Mouse (Mus musculus) spleen, embryonic (tissue): Measurements from ENCODE around the gene Caskin1.

ENCODE experiments used
- CTCF ChIA-PET: fragments of 350-600 bp; sonication (Branson Sonifier 250); formaldehyde crosslinking; loops from one replicate; lab custom pipeline; 2022; lab: Charles Lee

The Caskin1 gene

DNA sequence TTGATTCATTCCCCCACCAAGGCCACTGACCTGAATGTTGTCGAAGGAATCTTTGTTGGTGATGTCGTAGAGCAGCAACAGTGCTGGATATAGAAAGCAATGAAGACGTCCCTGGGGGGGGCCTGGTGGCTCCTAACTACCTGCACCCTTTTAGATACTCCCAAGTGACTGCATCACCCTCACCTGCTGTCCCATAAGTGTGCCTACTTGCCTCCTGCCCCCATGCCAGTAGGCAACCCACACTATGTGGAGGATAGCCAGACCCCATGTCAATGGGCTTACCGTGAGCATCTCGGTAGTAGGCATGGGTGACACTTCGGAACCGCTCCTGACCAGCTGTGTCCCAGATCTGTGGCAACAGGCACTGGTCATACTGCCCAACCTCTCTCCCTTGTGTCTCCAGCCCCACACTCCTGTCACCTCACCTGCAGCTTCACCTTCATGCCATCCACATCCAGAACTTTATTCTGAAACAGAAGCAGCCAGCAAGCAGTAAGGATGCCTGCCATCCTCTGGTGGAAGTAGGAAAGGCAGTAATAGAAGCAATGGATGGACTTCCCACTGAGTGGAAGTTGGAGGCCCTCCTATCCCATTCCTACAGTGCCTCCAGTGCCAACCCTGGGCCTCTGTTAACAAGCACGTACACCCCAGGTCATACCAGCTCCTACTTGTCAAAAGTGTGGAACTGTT is 42.1 kb downstream of the Caskin1 start:
- CTCF ChIA-PET = interaction anchor here (1.1 kb wide), 1 partner anchor 10 kb away, joined by 3 read pairs; no protein-coding TSS in a partner anchor

DNA sequence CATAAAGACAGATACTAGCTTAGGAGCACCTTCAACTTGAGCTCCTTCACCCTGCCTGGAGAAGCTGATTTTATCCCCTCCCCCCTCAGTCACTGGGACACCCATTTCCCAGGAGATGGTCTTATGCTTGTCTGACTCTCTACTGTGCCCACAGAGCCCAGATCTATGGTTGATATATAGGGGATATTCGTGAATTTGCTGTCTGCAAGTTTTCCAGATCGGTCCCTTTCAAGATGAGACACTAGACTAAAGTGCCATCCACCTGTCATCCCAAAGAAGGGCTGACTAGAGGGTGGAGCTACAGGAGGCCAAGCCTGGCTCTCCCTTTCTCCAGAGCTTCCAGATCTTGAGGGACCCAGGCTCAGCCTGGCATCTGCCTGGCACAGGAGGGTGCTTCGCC is 42.7 kb downstream of the Caskin1 start:
- CTCF ChIA-PET = interaction anchor here (1.1 kb wide), 1 partner anchor 10 kb away, joined by 3 read pairs; no protein-coding TSS in a partner anchor

DNA sequence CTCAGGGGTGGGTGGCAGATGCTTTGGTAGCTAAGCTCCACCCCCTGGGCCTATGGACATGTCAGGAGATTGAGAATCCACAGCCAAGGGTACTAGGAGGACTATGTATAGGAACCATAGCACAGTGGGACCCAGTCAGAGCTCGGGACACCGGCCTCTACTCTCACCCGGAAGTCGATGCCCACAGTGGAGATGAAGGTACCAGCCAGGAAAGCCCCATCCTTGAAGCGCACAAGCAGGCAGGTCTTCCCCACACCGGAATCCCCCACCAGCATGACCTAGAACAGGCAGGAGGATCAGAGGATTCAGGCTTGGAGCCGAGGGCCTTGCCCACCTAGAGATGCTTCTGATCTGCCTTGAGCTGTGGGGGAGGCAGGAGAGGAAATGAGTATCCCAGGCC is 43.6 kb downstream of the Caskin1 start:
- CTCF ChIA-PET = interaction anchor here (0.7 to 1.1 kb wide), 2 partner anchors 9 to 275 kb away, joined by 3 to 4 read pairs; no protein-coding TSS in a partner anchor

DNA sequence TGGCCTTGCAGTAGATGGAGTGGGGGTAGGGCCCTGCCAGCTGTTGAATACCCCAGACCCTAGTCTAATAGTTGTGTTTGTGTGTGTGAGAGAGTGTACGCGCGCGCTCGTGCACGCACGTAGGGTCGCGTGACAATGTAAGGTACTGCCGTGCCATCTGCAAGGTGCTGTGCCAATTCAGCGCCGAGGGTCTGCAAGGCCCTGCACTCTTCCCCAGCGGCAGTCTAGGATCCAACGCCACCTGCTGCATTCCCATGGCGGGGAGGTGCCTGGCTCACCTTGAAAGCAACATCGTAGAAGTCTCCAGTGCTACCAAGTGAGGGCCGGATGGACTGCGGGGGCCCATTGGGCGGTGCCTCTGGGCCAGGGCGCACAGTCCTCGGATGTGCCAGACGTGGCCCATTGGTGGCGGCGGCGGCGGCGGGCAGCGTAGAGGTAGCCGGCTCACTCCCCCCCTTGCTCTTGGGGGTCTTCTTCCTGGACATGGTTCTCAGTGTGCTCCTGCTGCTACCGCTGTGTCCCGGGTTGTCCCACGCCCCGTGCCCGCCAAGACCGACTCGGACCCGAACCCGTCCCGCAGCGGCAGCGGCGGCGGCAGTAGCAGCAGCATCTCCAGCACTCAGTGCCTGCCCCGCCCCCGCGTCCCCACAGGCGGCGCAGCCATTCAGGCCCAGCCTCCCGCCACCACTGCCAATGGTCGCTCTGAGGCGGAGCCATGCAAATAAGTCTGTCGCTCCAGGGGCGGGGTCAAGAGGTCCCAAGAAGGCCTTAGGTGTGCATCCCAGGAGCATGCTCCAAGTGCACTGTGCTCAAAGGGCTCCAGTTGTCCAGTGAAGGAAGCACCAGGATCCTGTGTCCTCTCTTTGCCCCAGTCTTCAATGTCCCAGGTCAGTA is 44.9 kb downstream of the Caskin1 start:
- CTCF ChIA-PET = interaction anchor here (0.7 kb wide), 1 partner anchor 19 kb away, joined by 3 read pairs; no protein-coding TSS in a partner anchor

DNA sequence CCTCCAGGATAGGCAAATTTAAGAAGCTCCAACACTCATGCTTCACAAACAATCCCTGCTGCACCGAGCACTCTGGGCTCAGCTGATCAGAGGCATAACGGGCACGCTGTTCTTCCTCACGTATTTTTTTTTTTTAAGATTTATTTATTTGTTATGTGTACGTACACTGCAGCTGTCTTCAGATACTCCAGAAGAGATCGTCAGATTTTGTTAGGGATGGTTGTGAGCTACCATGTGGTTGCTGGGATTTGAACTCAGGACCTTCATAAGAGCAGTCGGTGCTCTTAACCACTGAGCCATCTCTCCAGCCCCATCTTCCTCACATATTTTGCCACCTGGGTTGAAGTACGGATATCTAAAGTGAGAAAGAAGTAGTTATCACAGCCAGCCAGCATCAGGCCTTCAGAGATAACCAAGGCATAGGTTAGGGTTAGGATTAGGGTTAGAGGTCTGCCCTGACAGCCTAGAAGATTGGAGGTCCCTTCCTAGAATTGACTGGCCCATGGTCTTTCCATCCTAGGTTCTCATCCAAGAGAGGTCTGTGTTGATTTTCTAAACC is 45.8 kb downstream of the Caskin1 start, which contains the start of gene Rab26:
Gene Rab26 (minus strand): TSS at position 51 of the 559 bp plus-strand sequence.
- CTCF ChIA-PET = interaction anchor here (0.7 to 0.9 kb wide), 2 partner anchors 14 to 19 kb away, joined by 3 read pairs; no protein-coding TSS in a partner anchor

DNA sequence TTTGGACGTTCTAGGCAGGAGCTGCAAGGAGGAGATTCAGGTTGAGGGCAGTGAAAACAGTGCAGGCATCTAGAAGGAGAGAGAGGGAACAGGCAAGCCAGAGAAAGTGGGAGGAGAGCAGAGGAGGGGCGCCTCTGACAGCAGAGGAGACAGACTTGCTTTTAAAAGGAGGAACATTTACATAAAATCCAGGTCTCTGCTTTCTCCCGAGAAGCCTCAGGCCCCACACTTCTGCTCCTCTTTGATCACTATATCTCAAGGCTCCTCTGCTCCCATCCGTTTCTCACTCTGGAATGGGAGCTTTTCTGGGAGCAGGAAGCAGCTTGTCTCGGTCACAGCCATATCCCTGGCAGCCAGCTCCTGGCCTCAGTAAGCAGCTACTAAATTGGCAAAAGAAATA is 46.9 kb downstream of the Caskin1 start:
- CTCF ChIA-PET = no interaction called here

DNA sequence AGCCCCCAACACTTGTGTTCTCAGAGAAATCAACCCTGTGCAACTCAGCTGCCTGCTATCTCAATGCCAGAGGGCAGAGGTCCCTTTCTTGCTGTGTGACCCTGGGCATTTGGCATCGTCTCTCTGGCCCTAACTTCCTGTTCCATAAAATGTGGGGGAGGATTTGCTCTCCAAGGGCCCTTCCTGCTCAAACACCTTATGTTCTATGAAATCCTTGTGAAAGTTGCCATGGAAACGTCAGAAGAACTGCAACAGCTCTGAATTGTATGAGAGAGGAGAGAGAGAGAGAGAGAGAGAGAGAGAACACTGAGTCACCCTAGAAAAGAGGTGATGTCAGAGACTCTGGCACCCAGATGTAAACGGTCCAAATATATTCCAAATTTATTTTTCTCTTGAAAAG is 49.1 kb downstream of the Caskin1 start:
- CTCF ChIA-PET = no interaction called here

DNA sequence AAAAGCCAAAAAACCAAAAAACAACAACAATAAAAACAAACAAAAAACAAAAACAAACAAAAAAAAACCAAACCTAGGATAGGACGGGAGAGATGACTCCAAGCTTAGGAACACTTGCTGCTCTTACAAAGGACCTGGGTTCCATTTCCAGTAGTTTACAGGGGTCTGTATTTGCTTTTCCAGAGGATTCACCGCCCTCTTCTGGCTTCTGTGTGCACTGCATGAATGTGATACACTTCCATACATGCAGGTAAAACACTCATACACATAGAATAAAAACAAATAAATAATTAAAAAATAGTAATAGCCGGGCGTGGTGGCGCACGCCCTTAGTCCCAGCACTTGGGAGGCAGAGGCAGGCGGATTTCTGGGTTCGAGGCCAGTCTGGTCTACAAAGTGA is 50.5 kb downstream of the Caskin1 start:
- CTCF ChIA-PET = interaction anchor here (0.5 to 0.7 kb wide), 3 partner anchors 16 to 89 kb away, joined by 3 read pairs; no protein-coding TSS in a partner anchor

DNA sequence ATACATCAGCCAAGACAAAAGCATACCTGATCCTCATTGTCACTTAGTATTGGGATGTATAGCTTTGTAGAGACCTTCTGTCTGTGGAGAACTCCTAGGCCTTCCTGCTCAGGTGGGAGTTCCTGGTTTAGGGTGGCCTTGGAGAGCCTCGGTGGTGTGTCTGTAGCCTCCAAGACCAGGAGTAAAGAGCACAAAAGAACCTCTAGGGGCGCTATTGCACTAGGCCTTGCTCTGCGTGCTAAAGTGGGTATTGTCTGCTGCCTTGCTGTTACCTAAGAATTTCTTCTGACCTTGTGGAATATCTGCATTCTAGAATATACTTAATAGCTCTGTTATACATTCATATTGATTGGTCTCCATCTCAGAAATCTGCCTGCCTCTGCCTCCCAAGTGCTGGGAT is 52.0 kb downstream of the Caskin1 start:
- CTCF ChIA-PET = interaction anchor here (0.6 to 1.2 kb wide), 3 partner anchors 9 to 97 kb away, joined by 3 to 4 read pairs (median 3); no protein-coding TSS in a partner anchor

DNA sequence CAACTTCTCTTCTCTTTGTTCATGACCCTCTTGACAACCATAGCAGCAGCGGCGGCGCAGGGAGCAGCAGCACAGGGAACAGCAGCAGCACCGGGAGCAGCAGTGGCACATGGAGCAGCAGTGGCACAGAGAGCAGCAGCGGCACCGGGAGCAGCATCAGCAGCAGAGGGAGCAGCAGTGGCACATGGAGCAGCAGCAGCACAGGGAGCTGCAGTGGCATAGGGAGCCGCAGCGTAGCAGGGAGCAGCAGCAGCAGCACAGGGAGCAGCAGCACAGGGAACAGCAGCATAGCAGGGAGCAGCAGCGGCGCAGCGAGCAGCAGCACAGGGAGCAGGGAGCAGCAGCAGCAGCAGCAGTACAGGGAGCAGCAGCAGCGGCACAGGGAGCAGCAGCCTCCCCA is 56.2 kb downstream of the Caskin1 start:
- CTCF ChIA-PET = no interaction called here

DNA sequence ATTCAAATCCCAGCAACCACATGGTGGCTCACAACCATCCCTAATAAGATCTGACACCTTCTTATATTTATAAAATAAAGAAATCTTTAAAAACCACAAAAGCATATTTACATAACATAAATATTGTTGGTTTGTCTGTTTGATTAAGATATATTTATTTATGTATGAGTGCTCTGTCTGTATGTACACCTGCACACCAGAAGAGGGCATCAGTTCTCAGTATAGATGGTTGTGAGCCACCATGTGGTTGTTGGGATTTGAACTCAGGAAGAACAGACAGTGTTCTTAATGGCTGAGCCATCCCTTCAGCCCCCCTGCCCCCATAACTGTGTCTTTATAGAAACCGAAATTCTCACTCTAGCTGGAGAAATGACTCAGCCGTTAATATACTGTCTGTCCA is 56.8 kb downstream of the Caskin1 start:
- CTCF ChIA-PET = no interaction called here

DNA sequence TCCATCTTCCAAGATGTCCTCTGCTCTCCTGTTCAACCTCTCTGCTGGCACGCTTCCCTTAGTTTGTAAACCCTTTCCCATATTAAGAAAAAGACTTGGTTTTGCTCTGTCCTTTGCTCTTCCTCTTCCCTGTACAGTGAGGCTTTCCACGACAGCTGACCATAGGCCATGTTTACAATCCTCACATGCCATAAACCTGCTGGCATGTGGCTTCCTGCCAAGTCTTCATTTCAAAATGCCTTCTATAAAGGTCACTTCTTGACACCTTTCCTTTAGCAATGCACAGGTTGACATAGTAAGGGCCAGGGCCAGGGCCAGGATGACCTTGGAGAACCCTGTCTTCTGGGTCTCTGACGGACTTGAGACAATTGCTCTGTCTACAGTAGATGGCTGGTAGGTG is 57.8 kb downstream of the Caskin1 start:
- CTCF ChIA-PET = no interaction called here

DNA sequence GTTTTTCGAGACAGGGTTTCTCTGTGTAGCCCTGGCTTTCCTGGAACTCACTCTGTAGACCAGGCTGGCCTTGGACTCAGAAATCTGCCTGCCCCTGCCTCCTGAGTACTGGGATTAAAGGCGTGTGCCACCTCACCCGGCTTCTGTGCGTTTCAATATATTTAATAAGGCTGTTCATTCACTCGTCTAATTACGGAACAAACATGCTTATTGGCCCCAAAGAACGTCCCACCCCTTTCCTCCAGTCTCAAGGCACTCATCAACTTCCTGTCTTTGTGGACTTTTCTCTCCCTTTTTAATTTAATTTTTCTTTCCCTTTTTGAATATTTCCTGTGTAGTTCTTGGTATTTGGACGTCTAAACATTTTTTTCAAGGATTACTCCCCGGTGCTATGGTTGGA is 60.0 kb downstream of the Caskin1 start:
- CTCF ChIA-PET = interaction anchor here (0.7 to 1.3 kb wide), 4 partner anchors 14 to 306 kb away, joined by 3 to 5 read pairs (median 3); partner anchors contain the start of gene Rab26

DNA sequence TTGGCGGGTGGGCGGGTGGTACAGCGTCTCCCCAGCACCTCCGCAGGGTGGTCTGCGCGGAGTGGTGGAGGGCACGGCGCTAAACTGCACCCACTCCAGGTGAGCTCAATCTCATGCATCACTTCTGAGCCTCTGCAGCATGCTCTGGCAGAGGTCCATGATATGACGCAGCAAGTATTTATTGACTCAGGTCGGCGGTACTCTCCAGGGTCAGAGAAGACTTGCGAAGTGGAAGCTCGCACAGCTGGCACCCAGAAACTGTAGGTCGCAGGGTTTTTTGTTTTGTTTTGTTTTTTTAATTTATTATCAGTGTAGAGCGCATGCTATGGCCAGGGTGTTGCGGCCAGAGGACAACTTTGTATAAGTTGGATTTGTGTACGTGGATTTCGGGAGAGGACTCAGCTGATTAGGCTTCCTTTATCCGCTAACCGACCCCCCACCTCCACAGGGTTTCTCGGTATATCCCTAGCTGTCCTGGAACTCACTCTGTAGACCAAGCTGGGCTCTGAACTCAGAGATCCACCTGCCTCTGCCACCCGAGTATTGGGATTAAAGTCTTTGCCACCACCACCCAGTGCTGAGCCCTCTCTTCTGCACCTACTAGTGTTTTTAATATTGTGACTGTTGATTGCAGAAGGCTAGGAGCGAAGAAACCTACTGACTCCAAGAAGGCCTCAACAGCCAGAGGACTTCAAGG is 60.7 kb downstream of the Caskin1 start:
- CTCF ChIA-PET = interaction anchor here (0.7 to 1.3 kb wide), 4 partner anchors 15 to 306 kb away, joined by 3 to 5 read pairs (median 3); partner anchors contain the start of gene Rab26

DNA sequence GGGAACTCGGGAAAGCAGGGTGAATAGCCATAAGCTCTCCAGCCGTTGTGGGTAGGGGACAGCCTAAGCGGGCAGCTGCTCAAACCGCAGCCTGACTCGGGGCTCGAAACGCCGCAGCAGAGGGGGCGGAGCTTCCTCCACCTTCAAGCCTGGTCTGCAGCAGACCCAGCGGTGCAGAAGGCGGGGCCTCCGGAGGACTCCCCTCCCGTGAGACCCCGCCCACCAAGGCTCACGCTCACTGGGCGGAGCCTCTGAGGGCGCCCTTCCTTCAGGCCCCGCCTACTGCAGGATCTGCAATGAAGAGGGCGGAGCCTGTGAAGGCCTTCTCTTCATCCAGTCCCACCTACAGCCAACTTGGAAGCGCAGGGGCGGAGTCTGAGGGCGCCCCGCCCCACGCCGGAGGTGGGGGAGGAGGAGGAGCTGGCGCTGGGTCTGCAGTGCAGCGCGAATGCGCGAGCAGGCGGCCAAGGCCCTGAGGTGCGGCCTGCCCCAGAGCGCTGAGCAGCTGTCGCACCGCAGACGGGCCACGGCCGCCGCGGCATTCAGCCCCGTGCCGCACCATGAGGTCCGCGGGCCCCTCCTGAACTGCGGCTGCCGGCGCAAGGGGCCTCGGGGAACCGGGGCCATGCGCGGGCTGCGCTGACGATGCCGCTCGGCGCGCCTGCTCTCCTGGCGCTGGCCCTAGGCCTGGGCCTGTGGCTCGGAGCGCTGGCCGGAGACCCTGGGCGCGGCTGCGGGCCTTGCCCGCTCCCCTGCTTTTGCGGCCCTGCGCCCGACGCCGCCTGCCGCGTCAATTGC is 61.4 kb downstream of the Caskin1 start, which contains the start of gene Pkd1:
Gene Pkd1 (plus strand): TSS at position 217 of the 798 bp plus-strand sequence.
- CTCF ChIA-PET = interaction anchor here (0.5 to 1.3 kb wide), 2 partner anchors 81 to 1552 kb away, joined by 3 read pairs; no protein-coding TSS in a partner anchor

DNA sequence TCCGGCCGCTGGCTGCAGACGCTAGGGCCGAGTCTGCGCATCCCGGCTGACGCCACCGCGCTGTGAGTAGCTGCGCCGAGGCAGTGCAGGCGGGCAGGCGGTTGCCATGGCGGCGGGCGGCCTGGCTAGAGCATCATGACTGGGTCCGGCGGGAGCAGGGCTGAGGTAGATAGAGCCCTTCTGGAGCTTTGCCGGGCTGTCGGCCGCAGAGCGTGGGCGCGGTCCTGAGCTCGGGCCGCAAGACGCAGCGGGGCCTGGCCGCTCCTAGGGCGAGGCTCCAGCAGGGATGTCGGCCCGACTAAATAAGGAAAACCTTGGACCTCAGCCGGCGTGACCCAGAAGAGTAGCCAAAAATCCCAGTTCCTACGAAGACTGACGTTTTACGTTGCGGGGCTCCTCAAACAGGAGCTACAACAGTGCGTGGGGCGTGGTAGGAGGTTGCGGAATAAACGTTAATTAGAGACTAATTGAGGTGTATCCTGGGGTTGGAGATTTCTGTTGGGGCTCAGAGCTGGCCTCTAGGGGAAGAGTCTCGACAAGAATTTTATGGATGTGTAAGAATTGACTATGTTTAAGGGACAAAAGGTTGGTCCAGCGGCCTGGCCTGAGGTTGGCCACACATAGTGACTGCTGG is 62.1 kb downstream of the Caskin1 start:
- CTCF ChIA-PET = interaction anchor here (0.5 to 1.2 kb wide), 2 partner anchors 24 to 1551 kb away, joined by 3 read pairs; no protein-coding TSS in a partner anchor

DNA sequence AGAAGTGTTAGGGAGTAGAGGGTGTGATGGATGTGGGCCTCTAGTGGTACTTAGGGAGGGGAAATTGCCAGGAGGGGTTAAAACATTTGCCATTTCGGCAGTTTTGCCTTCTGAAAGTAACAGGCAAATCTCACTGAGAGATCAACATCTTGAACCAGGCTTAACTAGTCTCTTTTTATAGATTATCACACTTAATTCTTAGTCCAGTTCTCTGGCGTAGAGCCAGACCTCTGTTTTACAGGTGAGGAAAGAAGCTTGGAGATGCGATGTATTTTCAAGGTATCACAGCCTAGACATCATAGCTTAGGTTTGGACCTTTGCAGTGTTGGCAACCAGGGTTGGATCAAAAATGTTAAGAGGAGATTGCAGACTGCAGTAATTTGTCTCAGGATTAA is 62.6 kb downstream of the Caskin1 start:
- CTCF ChIA-PET = interaction anchor here (1.2 kb wide), 1 partner anchor 25 kb away, joined by 3 read pairs; no protein-coding TSS in a partner anchor

DNA sequence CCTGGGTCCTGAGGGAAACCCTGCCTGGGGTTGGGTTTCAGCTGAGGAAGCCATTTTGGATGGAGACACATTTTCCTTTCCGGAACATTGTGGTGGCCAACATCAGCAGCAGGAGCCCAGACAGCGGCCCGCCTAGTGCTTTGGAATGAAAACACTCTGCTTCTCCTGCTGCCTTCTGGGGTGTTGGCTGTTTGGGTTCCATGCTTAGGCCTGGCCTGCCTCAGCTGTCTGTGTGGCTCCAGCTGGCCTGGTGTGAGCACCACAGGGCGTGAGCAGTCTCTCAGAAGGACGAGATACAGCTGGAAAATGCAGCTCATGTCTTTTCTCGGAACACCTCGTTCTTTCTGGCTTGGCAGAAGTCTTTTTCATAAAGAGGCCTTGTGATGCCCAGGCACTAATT is 68.7 kb downstream of the Caskin1 start:
- CTCF ChIA-PET = no interaction called here
